Mouse (Mus musculus): ENCODE measurements at regions not wholly inside any gene's neighbourhood (a gene's known extent, or its start where the extent isn't known, plus 50 kb on each side); places are given as distances from the start of the nearest gene placed in this dataset.

DNA sequence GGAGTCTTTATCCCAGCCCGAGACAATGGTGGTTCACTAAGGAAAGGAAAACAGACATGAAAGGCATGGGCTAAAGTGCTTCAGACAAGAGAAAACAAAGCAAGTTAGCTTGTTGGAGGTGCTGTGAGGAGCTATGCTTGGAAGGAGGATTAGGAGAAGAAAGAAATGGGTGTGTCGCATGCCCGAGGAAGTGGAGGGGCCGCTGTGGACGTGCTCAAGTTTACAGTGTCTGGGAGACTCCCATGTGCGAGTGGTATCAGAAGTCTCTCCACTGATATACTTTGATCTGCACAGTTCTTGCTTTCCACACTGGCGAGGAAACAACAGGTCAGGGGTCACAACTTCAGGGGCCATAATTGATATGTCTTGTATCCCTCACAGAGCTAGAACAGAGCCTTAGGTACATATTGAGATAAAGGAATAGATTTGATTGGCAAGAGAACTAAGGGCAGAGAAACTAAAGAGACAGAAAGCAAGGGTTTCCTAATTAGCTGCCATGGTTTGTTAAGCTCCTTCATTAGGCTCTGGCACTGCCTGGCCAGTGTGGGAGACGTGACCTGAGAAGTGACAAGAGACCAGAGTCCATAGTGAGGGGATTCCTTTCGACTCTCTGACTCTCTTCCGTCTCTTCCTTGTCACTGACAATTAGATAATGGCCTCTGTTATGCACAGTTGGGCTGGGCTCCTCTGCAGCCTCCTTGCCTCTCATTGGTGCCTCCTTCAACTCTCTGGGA is 93.1 kb downstream of the Enc1 start:
- TF ChIP-seq CTCF (IDR thresholded peaks at IDR 0.05; ENCODE audit: borderline replicate concordance, insufficient read depth, low read length) (no peak), POLR2A (IDR thresholded peaks at IDR 0.05; ENCODE audit: low read depth, low read length) (no peak)
